Mouse (Mus musculus) ovary, postnatal 10 days (tissue): ENCODE measurements around the gene Cyp2b10.
"Not testable (repeated sequence)": the region's sequence is repeated elsewhere in the genome, so short reads cannot be mapped to it uniquely, and the experiment has no call there.

Experiments used
- DNase-seq: peaks from one replicate; pipeline ENCODE4 v3.0.0; 2022; ENCODE audit warnings: low spot score

Gene Cyp2b10

DNA sequence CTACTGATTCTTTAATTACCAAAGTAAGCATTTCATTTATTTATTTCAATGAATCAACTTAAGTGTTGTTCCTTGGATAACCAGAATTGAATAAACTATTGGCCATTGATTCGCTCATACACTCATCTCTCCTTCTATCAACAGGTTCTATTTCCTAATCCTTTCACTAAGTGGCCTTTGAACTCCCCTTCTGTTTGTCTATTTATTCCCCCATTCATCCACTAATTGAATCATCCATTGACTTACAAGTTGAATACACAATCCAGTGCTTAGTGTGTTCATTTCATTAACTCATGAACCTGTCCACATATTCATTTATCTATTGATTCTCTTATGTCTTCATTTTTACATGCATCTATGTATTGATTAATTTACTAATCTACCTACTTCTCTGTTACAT lies 18.7 kb downstream of the Cyp2b10 start:
- DNase-seq = no peak

- DNase-seq = not testable (repeated sequence)
These were observed 19.9 kb downstream of the Cyp2b10 start for GRCm38 (mm10) chr7:25917271-25917670.

GRCm38 (mm10) chr7:25919467-25919866 lies 22.0 kb downstream of the Cyp2b10 start:
- no peak for DNase-seq

DNA sequence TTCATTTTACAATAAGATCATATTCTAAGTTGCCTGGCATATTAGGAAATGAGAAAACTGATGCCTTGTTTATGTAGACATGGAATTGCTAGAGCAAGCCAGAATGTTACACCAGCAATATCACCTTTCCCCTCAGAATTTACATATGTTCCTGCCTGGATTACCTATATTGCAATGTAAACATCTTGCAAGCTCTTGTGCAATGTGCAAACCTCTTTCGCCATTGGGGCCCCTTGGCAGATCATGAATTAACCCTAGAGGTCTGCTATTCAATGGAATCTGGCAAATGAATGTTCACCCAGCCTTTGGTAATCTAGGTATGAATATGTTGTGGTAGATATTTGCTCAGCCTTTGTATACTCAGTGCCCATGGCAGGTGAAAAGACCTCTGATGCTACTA lies 47.9 kb downstream of the Cyp2b10 start:
- no peak for DNase-seq
